Mouse (Mus musculus) heart, adult 9 months (tissue): Measurements from ENCODE around the gene Cnp.
"Not testable (repeated sequence)": the region's sequence is repeated elsewhere in the genome, so short reads cannot be mapped to it uniquely, and the experiment has no call there.

Experiments
- DNase-seq, 2 experiments: peaks; one replicate each; pipeline ENCODE4 v3.0.0; 2022; ENCODE audit warnings: low spot score in 2 of 2

Gene Cnp

DNA sequence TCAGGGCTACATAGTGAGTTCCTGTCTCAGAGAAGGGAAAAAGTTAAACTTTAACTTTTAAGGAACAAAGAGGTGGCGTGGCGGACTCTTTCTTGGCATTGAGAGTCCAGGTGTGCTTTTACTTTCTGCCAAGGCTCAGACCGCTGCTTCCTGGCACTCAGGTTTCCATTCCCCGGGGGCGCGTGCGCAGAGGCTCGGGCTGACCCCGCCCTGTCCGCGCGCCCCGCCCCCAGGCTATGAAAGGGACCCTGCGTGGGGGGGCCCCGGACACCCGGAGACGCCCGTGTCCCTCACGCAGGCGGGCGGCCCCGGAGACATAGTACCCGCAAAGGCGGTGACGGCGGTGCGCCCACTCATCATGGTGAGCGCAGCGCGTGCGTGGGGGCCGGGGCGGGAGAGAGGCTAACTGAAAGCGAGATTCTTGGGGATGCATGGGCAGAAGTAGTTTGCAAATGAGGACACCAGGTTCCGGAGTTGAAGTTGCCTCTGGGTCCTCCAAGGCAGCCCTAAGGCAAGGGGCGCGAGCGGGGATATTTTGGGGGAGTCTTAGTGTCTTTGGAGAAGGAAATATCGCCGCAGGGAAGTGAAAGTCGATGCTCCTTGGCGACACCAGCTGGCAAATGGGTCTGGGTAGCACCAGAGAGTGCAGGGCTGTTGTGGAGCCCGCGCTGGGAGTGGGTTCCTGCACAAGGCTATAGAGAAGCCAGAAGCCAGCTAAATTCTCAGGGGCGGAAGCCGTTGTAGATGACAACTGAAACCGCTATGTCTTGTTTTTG is at the start of gene Cnp:
Cnp (plus strand) TSS at position 197 of the 776 bp plus-strand sequence.
- DNase-seq: peak; percentile 76 to 80

- no peak for DNase-seq
Observed at GRCm38 (mm10) chr11:100524987-100525630, 49.6 kb upstream of the Cnp start.

- DNase-seq: no peak
Observed at GRCm38 (mm10) chr11:100526052-100526816, 48.5 kb upstream of the Cnp start.

- DNase-seq: peak in 1 of 2 experiments; percentile 48
Observed at GRCm38 (mm10) chr11:100527066-100527457, 47.6 kb upstream of the Cnp start.

DNA sequence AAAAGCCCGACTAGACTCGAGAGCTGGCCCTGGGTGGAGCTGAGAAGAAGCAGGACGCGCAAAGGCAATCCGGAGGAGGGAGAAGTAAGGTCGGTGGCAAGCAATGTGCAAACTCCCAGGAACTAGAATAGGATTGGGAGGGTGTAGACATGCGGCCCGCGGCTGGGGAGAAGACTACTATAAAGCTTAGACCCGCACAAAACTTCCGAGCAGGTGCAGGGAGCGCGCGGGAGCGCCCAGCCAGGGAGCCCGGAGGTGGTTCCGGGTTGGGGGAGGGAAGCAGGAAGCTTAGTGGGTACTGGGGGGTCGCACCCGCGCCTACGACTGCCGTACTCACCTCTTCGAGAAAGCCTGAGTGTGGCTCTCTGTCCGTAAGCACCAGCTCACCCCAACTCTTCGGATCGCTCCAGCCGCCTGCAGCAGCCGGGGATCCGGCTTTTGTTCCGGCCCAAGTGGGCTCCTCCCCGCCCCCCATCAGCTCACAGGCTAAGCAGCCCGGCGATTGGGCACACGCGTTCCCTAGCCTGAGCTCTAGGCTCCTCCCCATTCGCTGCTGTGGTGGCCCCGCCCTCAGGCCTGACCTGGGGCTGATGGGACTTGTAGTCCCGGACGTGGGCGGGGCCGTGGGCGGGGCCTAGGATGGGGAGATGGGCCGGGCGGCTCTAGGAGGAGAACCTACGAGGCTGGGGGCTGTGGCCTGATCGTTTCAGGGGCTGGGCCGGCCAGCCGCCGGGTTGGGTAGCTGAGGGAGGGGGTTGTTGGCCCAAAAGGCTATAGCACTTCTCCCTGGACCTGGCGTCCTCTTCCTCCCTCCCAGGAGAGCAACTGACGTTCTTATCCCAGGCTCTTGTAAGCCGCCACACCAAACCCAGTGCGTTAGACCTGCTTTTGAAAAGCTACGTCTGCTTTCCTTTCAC is 47.0 kb upstream of the Cnp start, which contains the start of gene Acly:
Acly (minus strand) TSS at position 543 of the 917 bp plus-strand sequence.
- DNase-seq: peak; percentile 97

DNA sequence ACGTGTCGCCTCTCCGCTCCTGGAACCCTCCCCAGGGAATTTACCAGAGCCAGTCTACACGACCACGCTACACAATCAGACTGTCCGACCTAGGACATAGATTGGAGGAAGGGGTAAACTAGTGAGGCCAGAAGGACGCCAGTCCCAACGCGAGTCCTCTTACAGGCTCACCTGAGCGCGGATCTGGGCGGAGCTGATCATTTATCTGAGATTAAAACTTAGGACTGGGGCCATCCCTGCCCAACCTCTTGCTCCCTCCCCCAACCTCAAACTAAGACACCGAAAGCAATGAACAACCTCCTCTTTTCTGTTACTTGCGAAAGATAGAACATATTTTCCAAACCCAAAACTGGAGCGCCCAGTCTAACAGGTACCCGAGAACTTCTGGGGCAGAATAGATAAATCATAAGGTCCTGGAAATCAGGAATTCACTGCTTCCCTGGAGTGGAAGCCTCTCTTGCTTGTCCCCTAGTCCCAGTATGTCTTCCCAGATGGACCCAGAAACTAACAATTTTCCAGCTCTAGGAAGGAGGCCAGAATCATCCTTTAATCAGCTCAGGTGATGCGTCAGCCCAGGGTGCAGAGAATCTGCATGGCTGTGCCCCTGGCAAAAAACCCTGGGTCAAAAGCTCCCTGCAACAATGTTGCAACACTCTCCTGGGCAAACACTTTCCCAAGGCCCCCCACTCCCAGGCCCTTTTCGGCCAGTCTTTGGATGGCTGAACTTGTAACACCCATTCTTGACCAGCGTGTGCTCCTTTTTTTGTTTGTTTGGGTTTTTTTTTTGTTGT is 46.1 kb upstream of the Cnp start:
- no peak for DNase-seq

- DNase-seq: no peak
Observed at GRCm38 (mm10) chr11:100533871-100534270, 40.8 kb upstream of the Cnp start.

DNA sequence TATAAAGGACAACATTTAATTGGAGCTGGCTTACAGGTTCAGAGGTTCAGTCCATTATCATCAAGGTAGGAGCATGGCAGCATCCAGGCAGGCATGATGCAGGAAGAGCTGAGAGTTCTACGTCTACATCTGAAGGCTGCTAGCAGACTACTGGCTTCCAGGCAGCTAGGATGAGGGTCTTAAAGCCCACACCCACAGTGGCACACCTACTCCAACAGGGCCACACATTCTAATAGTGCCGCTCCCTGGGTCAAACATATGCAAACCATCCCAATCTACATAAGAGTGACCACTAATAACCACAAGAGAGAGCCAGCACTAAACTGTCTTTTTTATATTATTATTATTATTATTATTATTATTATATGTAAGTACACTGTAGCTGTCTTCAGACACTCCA is 40.3 kb upstream of the Cnp start:
- DNase-seq: not testable (repeated sequence)

DNA sequence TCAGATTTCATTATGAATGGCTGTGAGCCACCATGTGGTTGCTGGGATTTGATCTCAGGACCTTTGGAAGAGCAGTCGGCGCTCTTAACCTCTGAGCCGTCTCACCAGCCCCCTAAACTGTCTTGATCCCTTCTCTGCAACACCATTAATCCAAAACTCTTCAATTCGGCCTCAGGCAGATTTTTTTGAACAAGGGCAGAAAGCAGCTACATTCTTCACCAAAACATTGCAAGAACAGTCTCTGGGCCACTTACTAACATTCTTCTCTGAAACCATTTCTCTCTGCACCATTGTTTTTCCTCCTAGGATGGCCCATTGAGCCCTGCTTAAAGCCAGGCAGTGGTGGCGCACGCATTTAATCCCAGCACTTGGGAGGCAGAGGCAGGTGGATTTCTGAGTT is 39.9 kb upstream of the Cnp start:
- not testable (repeated sequence) for DNase-seq

GRCm38 (mm10) chr11:100535996-100536395 is 38.7 kb upstream of the Cnp start:
- no peak for DNase-seq

DNA sequence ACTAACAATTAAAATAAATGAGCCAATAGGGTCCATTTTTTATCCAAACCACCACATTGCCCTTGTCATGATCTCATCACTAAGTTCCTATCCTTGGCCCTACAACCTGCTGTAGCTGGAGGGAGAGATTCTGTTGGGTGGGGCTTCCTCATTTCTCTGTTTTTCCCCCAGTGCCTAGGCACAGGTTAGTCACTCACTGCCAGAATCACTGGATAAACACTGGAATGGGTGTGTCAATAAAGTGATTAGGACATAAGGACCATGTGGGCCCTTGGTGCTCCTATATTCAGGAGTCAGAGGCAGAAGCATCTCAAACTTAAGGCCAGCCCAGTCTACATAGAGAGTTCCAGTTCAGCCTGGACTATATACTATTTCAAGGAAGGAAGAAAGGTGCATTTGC is 38.2 kb upstream of the Cnp start:
- no peak for DNase-seq

DNA sequence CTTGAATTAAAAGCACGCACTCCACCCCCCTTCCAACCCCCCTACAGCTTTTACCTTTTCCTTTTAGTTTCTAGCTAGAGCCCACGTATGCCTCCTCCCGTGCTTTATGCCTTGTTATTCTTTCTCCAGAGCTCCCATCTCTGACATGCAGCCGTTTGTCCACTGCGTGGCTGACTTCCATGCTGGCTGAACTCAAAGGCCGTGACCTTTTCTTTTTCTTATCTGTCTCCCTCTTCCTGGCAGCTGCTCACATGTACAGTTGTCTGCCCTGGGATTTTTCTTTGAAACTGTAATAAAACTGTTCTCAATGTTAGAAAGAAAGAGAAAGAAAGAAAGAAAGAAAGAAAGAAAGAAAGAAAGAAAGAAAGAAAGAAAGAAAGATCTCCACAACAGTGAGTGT is 33.7 kb upstream of the Cnp start:
- DNase-seq: no peak

GRCm38 (mm10) chr11:100541577-100541976 is 33.1 kb upstream of the Cnp start:
- no peak for DNase-seq

GRCm38 (mm10) chr11:100544832-100545745 is 29.6 kb upstream of the Cnp start, which contains the start of gene Ttc25:
TSS of gene Ttc25 (plus strand) at chr11:100545607.
- peak; percentile 90 to 91 for DNase-seq

DNA sequence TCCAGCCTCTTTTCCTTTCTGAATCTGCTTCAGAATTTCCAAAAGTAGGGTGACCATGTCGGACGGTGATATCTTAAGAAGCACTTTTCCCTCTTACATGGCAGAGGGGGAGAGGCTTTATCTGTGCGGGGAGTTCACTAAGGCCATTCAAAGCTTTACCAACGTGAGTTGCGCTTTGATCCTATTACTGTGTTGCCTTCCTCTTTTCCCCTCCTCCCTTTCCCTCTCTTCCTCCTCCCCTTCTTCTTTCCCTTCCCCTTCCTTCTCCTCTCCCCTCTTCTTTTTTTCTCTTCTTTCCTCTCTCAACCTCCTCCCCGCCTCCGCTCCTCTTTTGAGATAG is 29.0 kb upstream of the Cnp start:
- no peak for DNase-seq

DNA sequence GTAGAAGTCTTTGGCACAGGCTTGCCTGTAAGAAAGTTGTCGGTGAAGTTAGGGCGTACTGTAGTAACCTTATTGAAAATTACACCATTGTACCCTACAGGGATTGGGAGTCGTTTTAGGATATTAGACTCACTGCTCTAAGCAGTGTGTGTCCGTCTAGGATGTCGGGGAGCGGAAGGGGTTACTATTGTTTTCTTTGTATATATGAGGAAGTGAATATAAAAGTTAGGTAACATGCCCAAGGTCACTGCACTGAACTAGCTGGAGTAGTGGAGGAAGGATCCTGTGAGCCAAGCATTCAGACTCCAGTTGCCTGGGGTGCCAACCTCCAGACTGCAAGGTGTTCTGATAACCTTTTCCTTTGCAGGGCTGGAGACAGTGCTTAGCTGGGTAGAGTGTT is 27.7 kb upstream of the Cnp start:
- DNase-seq: no peak

GRCm38 (mm10) chr11:100548141-100548540 is 26.6 kb upstream of the Cnp start:
- no peak for DNase-seq

GRCm38 (mm10) chr11:100549466-100549865 is 25.2 kb upstream of the Cnp start:
- DNase-seq: no peak

DNA sequence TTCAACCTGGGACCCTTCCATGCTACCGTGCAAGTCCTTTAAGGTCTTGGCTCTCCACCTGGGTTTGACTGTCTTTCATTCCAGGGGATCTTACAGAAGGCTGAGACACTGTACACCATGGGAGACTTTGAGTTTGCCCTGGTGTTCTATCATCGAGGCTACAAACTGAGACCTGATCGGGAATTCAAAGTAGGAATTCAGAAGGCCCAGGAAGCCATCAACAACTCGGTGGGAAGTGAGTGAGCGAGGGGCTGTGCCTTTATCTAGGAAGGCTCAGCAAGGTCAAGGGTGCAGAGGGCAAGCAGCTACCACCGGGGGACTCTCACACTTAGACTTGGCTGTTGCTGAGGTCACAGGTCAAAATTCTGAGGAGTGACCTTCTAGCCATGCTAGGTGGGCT is 24.6 kb upstream of the Cnp start:
- DNase-seq: no peak

DNA sequence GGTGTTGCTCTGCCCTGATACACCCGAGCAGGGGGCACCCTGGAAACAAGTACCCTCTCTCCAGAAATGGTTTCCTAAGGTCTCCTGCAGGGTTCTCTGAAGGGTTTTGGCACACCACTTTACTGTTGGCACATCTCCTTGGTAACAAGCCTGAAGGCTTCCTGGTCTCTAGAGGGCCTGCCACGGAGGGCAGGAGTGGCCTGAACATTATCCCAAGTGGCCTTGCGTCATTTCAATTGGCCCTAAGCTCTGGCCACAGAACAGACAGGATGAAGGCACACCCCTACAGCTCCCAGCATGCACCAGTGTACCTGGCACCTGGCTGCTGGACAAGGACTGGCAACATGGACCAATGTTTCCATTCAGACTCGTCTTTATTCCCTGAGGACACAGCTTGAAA is 21.9 kb upstream of the Cnp start:
- no peak for DNase-seq
